Mouse (Mus musculus): ENCODE results near the gene Pcyt1b. TPM values are rescaled to one million over a fixed set of nuclear protein-coding genes. Genes with fewer than 3 reads are reported as not detected.

The Pcyt1b gene
- polyA plus RNA-seq, 1 experiment from 2014 or later = 26.2 TPM

DNA sequence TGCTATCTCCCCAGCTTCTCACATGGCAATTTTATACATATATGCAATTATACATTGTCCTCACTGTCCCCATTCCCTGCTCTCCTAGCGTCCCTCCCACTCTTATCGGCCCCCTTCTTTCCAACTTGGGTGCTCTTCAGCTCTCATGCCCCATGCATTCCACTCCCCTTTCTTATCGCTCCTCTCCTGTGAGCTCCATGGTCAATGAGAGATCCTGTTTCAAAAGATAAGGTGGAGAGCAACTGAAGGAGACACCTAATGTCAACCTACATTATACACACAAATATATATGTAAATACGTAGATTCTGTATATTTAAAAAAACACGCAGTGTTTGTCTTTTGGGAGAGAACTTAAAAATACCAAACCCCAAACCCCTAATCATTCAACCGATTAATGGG, 95.9 kb downstream of the Pcyt1b start:
- Histone ChIP-seq H3K9ac (no peak overlapping the region), H3K4me3 (no peak overlapping the region), H3K4me1 (no peaks in the 10 kb centered on the region), H3K36me3 (replicated peaks) (no peaks in the 10 kb centered on the region), H3K4me2 (no peak overlapping the region), H3K27me3 (replicated peaks) (no peaks in the 10 kb centered on the region), H3K27ac (no peak overlapping the region), H3K9me3 (no peaks in the 10 kb centered on the region)
- 92% methylated on average over 6 of the region's 6 CpGs for WGBS
- no peak for ATAC-seq (replicated peaks)

DNA sequence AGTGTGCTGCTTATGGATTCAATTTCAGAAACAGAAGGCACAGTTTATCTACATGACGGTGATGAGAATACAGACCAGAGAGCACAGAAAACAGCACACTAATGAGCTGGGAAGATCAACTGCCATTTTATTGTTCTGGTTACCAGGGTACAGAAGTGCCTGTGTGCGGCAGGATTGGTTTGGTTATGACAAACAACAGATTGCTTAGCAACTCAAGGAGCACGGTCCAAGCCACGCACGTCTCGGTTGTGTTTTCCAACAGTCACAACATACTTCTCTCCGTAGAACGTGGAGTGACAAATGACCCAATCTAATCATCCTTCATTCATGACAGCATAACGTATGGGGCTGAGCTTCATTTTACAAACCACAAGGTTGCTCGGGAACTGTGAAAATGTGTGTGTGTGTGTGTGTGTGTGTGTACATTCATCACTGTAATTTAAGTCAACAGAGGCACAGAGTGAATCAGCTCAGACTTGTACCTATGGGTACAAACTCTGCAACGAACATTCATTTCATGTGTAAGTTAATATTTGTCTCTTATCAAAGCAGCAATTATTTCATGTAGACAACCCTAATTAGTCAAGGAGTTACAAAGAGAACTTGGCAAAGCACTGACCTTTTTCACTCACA, 100.7 kb downstream of the Pcyt1b start:
- no peaks in the 10 kb centered on the region for H3K36me3 ChIP-seq (replicated peaks)
- H3K4me3 ChIP-seq = no peak overlapping the region
- 74% methylated on average over 11 of the region's 11 CpGs for WGBS
- no peak overlapping the region for H3K27ac ChIP-seq
- no peaks in the 10 kb centered on the region for H3K27me3 ChIP-seq (replicated peaks)
- H3K9ac ChIP-seq = no peak overlapping the region
- ATAC-seq (replicated peaks) = no peak
- H3K9me3 ChIP-seq = no peaks in the 10 kb centered on the region
- no peaks in the 10 kb centered on the region for H3K4me1 ChIP-seq
- no peak overlapping the region for H3K4me2 ChIP-seq

DNA sequence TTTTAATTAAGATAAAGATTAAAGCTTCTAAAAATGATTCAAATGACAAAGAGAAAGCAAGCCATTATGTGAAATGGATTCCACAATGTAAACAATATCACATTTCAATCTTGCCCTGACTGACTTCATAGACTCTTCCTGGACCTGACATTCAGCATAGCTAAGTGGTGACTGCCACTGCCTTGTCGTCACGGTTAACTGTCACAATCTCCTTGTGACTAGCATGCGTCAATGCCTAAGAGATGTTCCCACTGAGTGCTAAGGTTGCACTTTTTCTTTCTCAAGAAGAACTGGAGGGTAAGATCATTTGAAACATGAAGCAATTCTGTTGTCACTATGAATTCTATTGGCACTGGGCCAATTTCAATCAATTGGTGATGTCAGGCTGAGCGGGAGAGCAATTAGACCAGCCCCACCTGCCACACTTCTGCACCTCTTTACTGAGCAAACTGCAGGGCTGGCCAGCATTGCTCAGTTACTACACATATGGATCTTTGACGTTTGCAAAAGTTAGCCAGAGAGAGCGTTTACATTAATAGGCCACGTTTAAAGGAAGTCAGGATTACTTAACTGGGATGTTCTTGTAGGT, 102.3 kb downstream of the Pcyt1b start:
- Histone ChIP-seq H3K4me1 (no peaks in the 10 kb centered on the region), H3K9me3 (no peaks in the 10 kb centered on the region), H3K9ac (no peak overlapping the region), H3K4me2 (no peak overlapping the region), H3K27ac (no peak overlapping the region), H3K27me3 (replicated peaks) (no peaks in the 10 kb centered on the region), H3K36me3 (replicated peaks) (no peaks in the 10 kb centered on the region), H3K4me3 (no peak overlapping the region)
- WGBS = 68% methylated on average over 7 of the region's 7 CpGs
- ATAC-seq (replicated peaks) = no peak

DNA sequence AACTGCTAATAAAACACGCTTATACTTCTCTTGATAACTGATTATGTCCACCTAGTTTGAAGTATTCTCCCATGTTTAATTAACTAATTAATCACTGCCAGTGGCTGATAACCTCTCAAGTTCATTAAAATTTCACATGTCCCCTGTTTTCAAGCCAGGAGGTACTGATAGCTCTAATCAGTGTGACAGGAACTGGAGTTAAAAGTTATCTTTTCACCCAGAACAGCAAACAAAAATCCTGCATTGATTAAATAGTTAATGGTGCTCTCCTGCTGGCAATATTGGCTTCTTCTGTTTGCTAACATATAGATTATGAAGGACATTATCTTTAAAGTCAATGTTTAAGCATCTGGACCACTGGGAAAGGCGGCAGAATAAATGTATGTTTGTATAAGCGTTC, 106.1 kb downstream of the Pcyt1b start:
- no peak for ATAC-seq (replicated peaks)
- no peaks in the 10 kb centered on the region for H3K27me3 ChIP-seq (replicated peaks)
- H3K9ac ChIP-seq = no peak overlapping the region
- H3K4me2 ChIP-seq = no peak overlapping the region
- H3K9me3 ChIP-seq = no peaks in the 10 kb centered on the region
- no peak overlapping the region for H3K27ac ChIP-seq
- no peak overlapping the region for H3K4me3 ChIP-seq
- no peaks in the 10 kb centered on the region for H3K4me1 ChIP-seq
- H3K36me3 ChIP-seq (replicated peaks) = no peaks in the 10 kb centered on the region
- 83% methylated on average over 3 of the region's 3 CpGs for WGBS

DNA sequence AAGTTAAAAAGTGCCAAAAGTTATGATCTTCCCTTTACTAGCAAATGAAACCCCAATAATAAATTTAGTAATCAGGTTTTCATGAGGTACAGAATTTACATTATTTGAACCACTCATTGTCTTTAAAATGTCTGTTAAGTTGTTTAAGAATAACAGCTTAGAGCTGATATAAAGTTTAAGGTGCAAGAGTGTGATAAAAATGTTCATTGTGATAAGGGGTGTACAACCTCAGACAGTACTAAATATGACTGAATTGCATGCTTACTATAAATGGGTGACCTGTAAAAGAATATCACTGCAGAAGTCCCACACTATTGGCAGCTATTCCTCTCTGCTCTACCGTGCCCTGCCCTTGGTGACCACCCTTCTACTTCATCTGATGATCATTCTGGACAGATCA, 134.9 kb downstream of the Pcyt1b start:
- Histone ChIP-seq H3K4me1 (no peaks in the 10 kb centered on the region), H3K27ac (no peak overlapping the region), H3K4me3 (no peak overlapping the region), H3K36me3 (replicated peaks) (no peaks in the 10 kb centered on the region), H3K9ac (no peak overlapping the region), H3K27me3 (replicated peaks) (no peaks in the 10 kb centered on the region), H3K4me2 (no peak overlapping the region), H3K9me3 (no peaks in the 10 kb centered on the region)
- ATAC-seq (replicated peaks) = no peak
- WGBS = 86% methylated on average over 1 of the region's 1 CpGs

DNA sequence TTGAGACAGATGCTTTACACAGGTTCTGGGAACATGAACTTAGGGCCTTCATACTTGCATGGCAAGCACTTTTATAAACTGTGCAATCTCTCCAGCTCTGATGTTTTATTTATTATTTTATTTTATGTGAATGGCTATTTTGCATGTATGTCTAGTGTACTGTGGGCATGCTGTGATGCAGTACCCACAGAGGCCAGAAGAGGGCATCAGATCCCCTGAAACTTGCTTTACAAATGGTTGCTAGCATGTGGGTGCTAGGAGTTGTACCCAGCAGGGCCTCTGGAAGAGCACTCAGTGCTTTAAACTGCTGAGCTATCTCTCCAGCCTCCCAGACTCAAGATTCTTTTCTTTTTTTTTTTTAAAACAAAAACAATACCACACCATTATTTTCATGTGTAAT, 138.5 kb downstream of the Pcyt1b start:
- no peak for ATAC-seq (replicated peaks)
- H3K4me3 ChIP-seq = no peak overlapping the region
- no peaks in the 10 kb centered on the region for H3K4me1 ChIP-seq
- H3K9ac ChIP-seq = no peak overlapping the region
- H3K27me3 ChIP-seq (replicated peaks) = no peaks in the 10 kb centered on the region
- no peak overlapping the region for H3K4me2 ChIP-seq
- no peak overlapping the region for H3K27ac ChIP-seq
- H3K36me3 ChIP-seq (replicated peaks) = no peaks in the 10 kb centered on the region
- H3K9me3 ChIP-seq = no peaks in the 10 kb centered on the region

Other genes starting within 250 kb of the Pcyt1b start
- gene Pola1, start 22.7 kb upstream of the Pcyt1b start, polyA plus RNA-seq (2015; fragmentation: Nextera tagmentation; extraction: Ambion mirVana) = 5.4 TPM in 2 replicates
- gene Pdk3, start 177.3 kb downstream of the Pcyt1b start, polyA plus RNA-seq (2015; fragmentation: Nextera tagmentation; extraction: Ambion mirVana) = 19.8 and 21.6 TPM in 2 replicates